Mouse (Mus musculus): ENCODE measurements around the gene Accsl.

Gene Accsl

GRCm38 (mm10) chr2:93809931-93810330 lies 59.0 kb downstream of the Accsl start:
- DNase-seq (ENCODE audit: low spot score) = no peak

DNA sequence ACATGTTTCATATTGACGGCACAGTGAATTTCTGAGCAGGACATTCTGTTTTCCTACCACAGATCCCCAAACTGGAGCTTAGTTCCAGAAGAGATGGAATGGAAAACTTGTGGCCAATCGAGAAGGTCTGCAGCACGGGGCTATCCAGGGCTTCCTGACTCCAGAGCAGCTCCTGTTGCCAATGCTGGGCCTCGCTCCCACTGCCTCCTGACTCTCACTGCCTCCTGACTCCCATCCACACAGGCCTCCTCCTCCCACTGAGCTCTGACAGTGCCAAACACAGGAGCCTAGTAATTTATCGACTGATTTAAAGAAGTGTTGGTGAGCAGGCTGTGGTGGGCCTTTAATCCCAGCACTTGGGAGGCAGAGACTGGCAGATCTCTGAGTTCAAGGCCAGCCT lies 60.9 kb downstream of the Accsl start:
- no peak for DNase-seq (ENCODE audit: low spot score)

DNA sequence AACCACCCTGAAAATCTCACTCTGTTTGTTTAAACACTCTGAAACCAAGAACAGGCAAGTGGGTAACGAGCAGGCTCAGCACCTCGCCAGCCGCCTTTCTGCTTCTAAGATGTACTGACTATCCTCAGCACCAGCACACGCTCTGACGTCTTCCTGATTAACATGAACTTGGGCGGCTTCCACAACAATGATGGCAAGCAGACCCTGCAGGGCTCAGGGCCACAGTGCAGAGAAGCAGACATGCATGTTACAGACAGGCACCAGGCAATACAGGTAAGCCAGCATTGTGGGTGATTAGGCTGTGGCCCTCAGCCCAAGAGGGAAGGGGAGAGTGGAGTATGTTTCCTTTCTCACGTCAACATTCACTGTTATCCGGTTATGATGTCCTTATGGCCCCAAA lies 61.5 kb downstream of the Accsl start:
- DNase-seq (ENCODE audit: low spot score) = no peak

- no peak for DNase-seq (ENCODE audit: low spot score)
Measured at GRCm38 (mm10) chr2:93806487-93807201, 62.3 kb downstream of the Accsl start.

- DNase-seq (ENCODE audit: low spot score) = no peak
Measured at GRCm38 (mm10) chr2:93805523-93805922, 63.4 kb downstream of the Accsl start.
